ENCODE assay signal across 13 mouse cellular contexts in genomic region chr8:83406836-83407235, GRCm38 (mm10). TPM values are rescaled to one million over a fixed set of nuclear protein-coding genes. Genes with fewer than 3 reads are reported as not detected.
A peak's percentile ranks its signal among the peaks of the same experiment; 100 is the strongest.
DNase-seq lines count a peak whose midpoint lies in the region; TF ChIP-seq lines count a peak whose summit lies in the region.
"Had no signal": no experiment of that assay in that cellular context is flagged by ENCODE, and none has a peak within 500 bp of the region (broad histone marks: within the 10 kb centered on the region; RNA-seq: fewer than 3 reads in every experiment).

No protein-coding gene starts in this region.

- no peaks in the 10 kb centered on the region for H3K4me1 ChIP-seq in embryonic facial prominence, embryonic 10.5 days
- H3K4me1 ChIP-seq: embryonic facial prominence, embryonic 15.5 days; heart, embryonic 10.5 days had no signal

- H3K27ac ChIP-seq in layer of hippocampus, adult 2 months, result no peak overlapping the region
- no peak overlapping the region for H3K27ac ChIP-seq in embryonic facial prominence, embryonic 10.5 days (replicated peaks)
- H3K27ac ChIP-seq: embryonic facial prominence, embryonic 15.5 days; heart, embryonic 10.5 days had no signal

- DNase-seq in layer of hippocampus, adult 2 months (ENCODE audit: low spot score in 2 of 2), result no peak
- no peak for DNase-seq in layer of hippocampus, adult 9-11 months
- peak; percentile 1 to 13 for DNase-seq in B cell, adult 2 months
- DNase-seq in MEL-GATA-1-ER (ENCODE audit: extremely low read depth, low read depth), result peak; percentile 30
- peak; percentile 35 for DNase-seq in embryonic facial prominence, embryonic 10.5 days (ENCODE audit: low spot score)
- no peak for DNase-seq in left cerebral cortex, adult 9 months (ENCODE audit: low spot score in 2 of 2)
- no peak for DNase-seq in frontal cortex, postnatal 10 days (ENCODE audit: low spot score in 2 of 2)
- DNase-seq in ovary, postnatal 14 days (ENCODE audit: low spot score), result no peak
- DNase-seq: adrenal gland, adult 8-10 months; lung, postnatal 10 days; thymus, adult 18-20 months had no signal

- H3K36me3 ChIP-seq in embryonic facial prominence, embryonic 10.5 days (replicated peaks), result no peaks in the 10 kb centered on the region
- H3K36me3 ChIP-seq: embryonic facial prominence, embryonic 15.5 days; heart, embryonic 10.5 days had no signal

- TF ChIP-seq CTCF in layer of hippocampus, adult 2 months (conservative IDR thresholded peaks at IDR 0.05), result peak; percentile 71

- 42% methylated on average over 6 of the region's 6 CpGs for WGBS in embryonic facial prominence, embryonic 10.5 days

- no peaks in the 10 kb centered on the region for H3K9me3 ChIP-seq in embryonic facial prominence, embryonic 10.5 days
- H3K9me3 ChIP-seq: embryonic facial prominence, embryonic 15.5 days; heart, embryonic 10.5 days had no signal

- no peaks in the 10 kb centered on the region for H3K27me3 ChIP-seq in embryonic facial prominence, embryonic 10.5 days (replicated peaks; ENCODE audit: low read depth, poor library complexity, severe bottlenecking)
- H3K27me3 ChIP-seq: embryonic facial prominence, embryonic 15.5 days had no signal

- H3K4me3 ChIP-seq in layer of hippocampus, adult 2 months, result no peak overlapping the region
- H3K4me3 ChIP-seq in embryonic facial prominence, embryonic 10.5 days, result no peak overlapping the region
- H3K4me3 ChIP-seq: embryonic facial prominence, embryonic 15.5 days; heart, embryonic 10.5 days had no signal

RNA-seq across cellular contexts. Expression of gene Clgn, which starts 17.2 kb away (rescaled TPM):
- 1 to 10 TPM; 7.8 to 8.3 TPM for total RNA-seq in layer of hippocampus, adult 2 months (2021)
- 2.4 TPM in 2 replicates for polyA plus RNA-seq in embryonic facial prominence, embryonic 10.5 days (2016; fragmentation: Nextera tagmentation; extraction: Ambion mirVana)

RNA-seq across cellular contexts. Expression of gene Scoc, which starts 51.4 kb away (rescaled TPM):
- 100 to 1,000 TPM; 211 to 218 TPM for total RNA-seq in layer of hippocampus, adult 2 months (2021)
- polyA plus RNA-seq in embryonic facial prominence, embryonic 10.5 days (2016; fragmentation: Nextera tagmentation; extraction: Ambion mirVana), result 103 and 111 TPM in 2 replicates

RNA-seq across cellular contexts. Expression of gene Mgat4d, which starts 58.6 kb away (rescaled TPM):
- not detected for total RNA-seq in layer of hippocampus, adult 2 months (2021)
- polyA plus RNA-seq in embryonic facial prominence, embryonic 10.5 days (2016; fragmentation: Nextera tagmentation; extraction: Ambion mirVana), result not detected in 2 replicates
- total RNA-seq: adrenal gland, adult 8-10 months had no signal
- polyA plus RNA-seq: embryonic facial prominence, embryonic 15.5 days; heart, embryonic 10.5 days had no signal

Comparison
In these comparisons a context has a peak if more than half of its experiments do, and no peak if none do; other contexts are left out.
1. DNase-seq: peak in B cell, adult 2 months (2 of 2), MEL-GATA-1-ER (single experiment) and embryonic facial prominence, embryonic 10.5 days (single experiment); none in layer of hippocampus, adult 2 months (0 of 2), layer of hippocampus, adult 9-11 months (single experiment), left cerebral cortex, adult 9 months (0 of 2), frontal cortex, postnatal 10 days (0 of 2) and ovary, postnatal 14 days (single experiment).